Mouse (Mus musculus) liver, embryonic 14.5 days (tissue): ENCODE results near the gene Trim11. TPM values are rescaled to one million over a fixed set of nuclear protein-coding genes. Genes with fewer than 3 reads are reported as not detected.
A peak's percentile ranks its signal among the peaks of the same experiment; 100 is the strongest.
"Not testable (repeated sequence)": the region's sequence is repeated elsewhere in the genome, so short reads cannot be mapped to it uniquely, and the experiment has no call there.

Source experiments
- ATAC-seq: fragments of 200-750 bp; cut with Nextera tagmentation; 2 replicates; pipeline ENCODE4 v1.8.0; 2017; ENCODE audit warnings: moderate number of reproducible peaks, mild to moderate bottlenecking, moderate library complexity; ENCODE audit not compliant: insufficient read depth
- DNase-seq, 3 experiments: peaks; one replicate each; pipeline ENCODE4 v3.0.0-alpha.2; 2012 to 2013; ENCODE audit warnings: low read depth in 3 of 3, low spot score in 3 of 3
- H3K27ac ChIP-seq: fragments of 300-500 bp; sonication (generic); 2 replicates; pipeline ENCODE4 v1.5.1; 2014; ENCODE audit warnings: moderate library complexity, mild to moderate bottlenecking, control low read depth, inconsistent platforms
- H3K27me3 ChIP-seq: fragments of 300-500 bp; sonication (generic); 2 replicates; pipeline ENCODE4 v1.6.1; 2014; ENCODE audit warnings: mild to moderate bottlenecking, low read length, moderate library complexity; ENCODE audit not compliant: control insufficient read depth, insufficient read depth
- H3K36me3 ChIP-seq: fragments of 300-500 bp; sonication (generic); replicated peaks from 2 replicates; pipeline ENCODE4 v1.6.1; 2014; ENCODE audit warnings: low read depth; ENCODE audit not compliant: control insufficient read depth, insufficient read depth
- H3K4me1 ChIP-seq, 2 experiments: fragments of 200-500 bp in 1 of 2; fragments of 300-500 bp in 1 of 2; sonication (generic) in 1 of 2; replicated peaks; 2 replicates each; pipeline ENCODE4 v1.6.1; 2012 to 2014; ENCODE audit warnings: antibody characterized with exemption in 1 of 2, inconsistent platforms in 1 of 2, low read length in 1 of 2; ENCODE audit not compliant: control insufficient read depth in 2 of 2, insufficient read depth in 2 of 2
- H3K4me2 ChIP-seq: fragments of 300-500 bp; sonication (generic); 2 replicates; pipeline ENCODE4 v1.6.1; 2014; ENCODE audit warnings: low read depth, mild to moderate bottlenecking, control low read depth, moderate library complexity
- H3K4me3 ChIP-seq, 2 experiments: fragments of 200-500 bp in 1 of 2; fragments of 300-500 bp in 1 of 2; sonication (generic) in 1 of 2; 2 replicates each; pipeline ENCODE4 v1.5.1; 2012 to 2014; ENCODE audit warnings: low read depth in 2 of 2, low read length in 2 of 2, mild to moderate bottlenecking in 2 of 2, control low read depth in 1 of 2, inconsistent platforms in 1 of 2, moderate library complexity in 1 of 2; ENCODE audit not compliant: insufficient read depth in 1 of 2
- H3K9ac ChIP-seq: fragments of 300-500 bp; sonication (generic); replicated peaks from 2 replicates; pipeline ENCODE4 v1.6.1; 2014; ENCODE audit warnings: mild to moderate bottlenecking, control low read depth, moderate library complexity
- H3K9me3 ChIP-seq: fragments of 300-500 bp; sonication (generic); 2 replicates; pipeline ENCODE4 v1.6.1; 2016; ENCODE audit warnings: low read length, mixed read lengths; ENCODE audit not compliant: control insufficient read depth
- CTCF ChIP-seq: IDR thresholded peaks from 2 replicates; pipeline ENCODE4 v1.5.1; 2016; ENCODE audit warnings: antibody characterized with exemption, low read depth, control low read depth
- EP300 ChIP-seq: IDR thresholded peaks from 2 replicates; pipeline ENCODE4 v1.6.1; 2016; ENCODE audit warnings: antibody characterized with exemption, low read depth
- whole genome bisulfite sequencing: fragments of 180-500 bp; shearing (Covaris S2); extraction: QIAGEN DNeasy Blood & Tissue Kit; methylation state at CpG from one replicate; pipeline ENCODE4 v1.1.7; 2014; ENCODE audit not compliant: insufficient replicate concordance; 5-methylcytosine and 5-hydroxymethylcytosine counted together
- polyA plus RNA-seq, 2 experiments: library from polyadenylated mRNA; depleted of rRNA in 1 of 2; stranded (reverse) in 1 of 2; unstranded in 1 of 2; fragments of >200 nt; fragmentation: Nextera tagmentation in 1 of 2; extraction: Ambion mirVana in 1 of 2; gene quantifications; 2 replicates each; pipeline versions ENCODE4 v1.2.1 to v1.2.3; 2012 to 2014

Trim11 gene
- polyA plus RNA-seq, 2 experiments = 6.4 to 8.1 TPM

GRCm38 (mm10) chr11:58953351-58954169 lies 24.3 kb upstream of the Trim11 start:
- H3K27me3 ChIP-seq = peaks cover 20% of the 10 kb centered on the region
- H3K9me3 ChIP-seq = no peaks in the 10 kb centered on the region
- DNase-seq (peak in 1 of 3 experiments; percentile 47), ATAC-seq (peak; percentile 30)
- no peak for TF ChIP-seq CTCF
- no peak for TF ChIP-seq EP300
- H3K9ac ChIP-seq = peak overlapping the region; percentile 82
- peak overlapping the region; percentile 77 for H3K4me2 ChIP-seq
- H3K27ac ChIP-seq = peak overlapping the region; percentile 98
- 1% methylated on average over 33 of the region's 33 CpGs for WGBS
- peaks cover 14% of the 10 kb centered on the region for H3K36me3 ChIP-seq
- peak overlapping the region; percentile 70 to 91 for H3K4me3 ChIP-seq
- H3K4me1 ChIP-seq = peaks cover 13 to 24% of the 10 kb centered on the region in 2 experiments

GRCm38 (mm10) chr11:58954170-58954419 lies 23.8 kb upstream of the Trim11 start:
- Histone ChIP-seq H3K36me3 (peaks cover 14% of the 10 kb centered on the region), H3K27ac (peak overlapping the region; percentile 98), H3K4me3 (peak overlapping the region; percentile 70 to 91), H3K4me2 (peak overlapping the region; percentile 77), H3K9ac (peak overlapping the region; percentile 82), H3K4me1 (peaks cover 15 to 25% of the 10 kb centered on the region in 2 experiments), H3K27me3 (peaks cover 18% of the 10 kb centered on the region)
- under 1% methylated on average over 16 of the region's 17 CpGs for WGBS
- H3K9me3 ChIP-seq, DNase-seq: not testable (repeated sequence)
- peak; percentile 26; the same call in 1 of the 2 replicates for ATAC-seq

GRCm38 (mm10) chr11:58954420-58955142 lies 23.3 kb upstream of the Trim11 start, which contains the start of the genes Hist3h2a and Trim17:
Hist3h2a (plus strand) TSS chr11:58954685.
Trim17 (plus strand) TSS chr11:58954685.
- DNase-seq (peak; percentile 96 to 97 (median 97)), ATAC-seq (peak; percentile 85)
- Histone ChIP-seq H3K9ac (peak within 1 kb of the TSS; percentile 99), H3K4me2 (peak within 1 kb of the TSS; percentile 77), H3K4me1 (peaks cover 19 to 29% of the 10 kb centered on the region in 2 experiments), H3K36me3 (peaks cover 14% of the 10 kb centered on the region), H3K27ac (peak within 1 kb of the TSS; percentile 98), H3K4me3 (peak within 1 kb of the TSS; percentile 85 to 91), H3K27me3 (peaks cover 13% of the 10 kb centered on the region), H3K9me3 (no peaks in the 10 kb centered on the region)
- under 1% methylated on average over 49 of the region's 49 CpGs for WGBS
- TF ChIP-seq EP300 (peak; percentile 75), CTCF (peak; percentile 79)

DNA sequence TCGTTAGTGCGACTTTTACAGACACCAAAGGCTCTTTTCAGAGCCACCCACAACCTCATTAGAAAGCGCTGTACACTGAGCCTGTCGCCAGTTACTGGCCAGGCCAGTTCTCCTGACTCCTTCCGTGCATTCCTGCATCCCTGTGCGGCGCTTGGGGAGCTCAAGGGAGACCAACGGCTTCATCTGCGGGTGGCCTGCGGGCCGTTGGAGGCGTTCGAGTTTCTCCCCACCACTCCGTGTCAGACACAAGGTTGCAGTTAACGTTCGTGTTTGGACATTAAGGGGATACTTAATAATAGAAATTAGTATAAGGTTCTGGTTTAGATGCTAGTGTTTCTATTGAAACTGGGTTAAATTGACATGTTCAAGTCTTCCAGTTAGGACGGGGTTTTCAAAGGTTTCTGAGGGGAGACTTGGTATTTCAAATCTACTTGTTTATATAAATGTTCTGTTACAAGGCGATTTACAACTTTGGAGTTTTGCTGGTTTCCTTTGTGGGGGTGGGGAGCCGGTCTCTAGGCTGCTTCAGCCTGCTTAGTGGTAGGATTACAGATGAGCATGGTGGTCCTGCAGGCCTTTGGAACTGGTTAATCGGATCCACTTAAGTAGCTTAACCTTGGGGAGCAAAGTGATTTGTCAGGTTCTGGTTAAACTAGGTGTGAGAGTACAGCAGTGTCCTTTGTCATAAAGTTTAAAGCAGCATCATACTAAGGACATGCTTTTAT lies 22.6 kb upstream of the Trim11 start:
- Histone ChIP-seq H3K9ac (peak overlapping the region; percentile 99), H3K27me3 (peaks cover 6% of the 10 kb centered on the region), H3K27ac (peak overlapping the region; percentile 98), H3K36me3 (peaks cover 14% of the 10 kb centered on the region), H3K4me2 (peak overlapping the region; percentile 77), H3K9me3 (no peaks in the 10 kb centered on the region), H3K4me1 (peaks cover 20 to 30% of the 10 kb centered on the region in 2 experiments), H3K4me3 (peak overlapping the region; percentile 85 to 91)
- TF ChIP-seq CTCF = no peak; the same call in 1 of the 2 replicates
- TF ChIP-seq EP300 = no peak
- DNase-seq = peak in 1 of 3 experiments; percentile 44
- peak; percentile 14 for ATAC-seq
- WGBS = under 1% methylated on average over 20 of the region's 20 CpGs
